Mouse (Mus musculus): ENCODE data around the gene Ankrd2.

Gene Ankrd2

DNA sequence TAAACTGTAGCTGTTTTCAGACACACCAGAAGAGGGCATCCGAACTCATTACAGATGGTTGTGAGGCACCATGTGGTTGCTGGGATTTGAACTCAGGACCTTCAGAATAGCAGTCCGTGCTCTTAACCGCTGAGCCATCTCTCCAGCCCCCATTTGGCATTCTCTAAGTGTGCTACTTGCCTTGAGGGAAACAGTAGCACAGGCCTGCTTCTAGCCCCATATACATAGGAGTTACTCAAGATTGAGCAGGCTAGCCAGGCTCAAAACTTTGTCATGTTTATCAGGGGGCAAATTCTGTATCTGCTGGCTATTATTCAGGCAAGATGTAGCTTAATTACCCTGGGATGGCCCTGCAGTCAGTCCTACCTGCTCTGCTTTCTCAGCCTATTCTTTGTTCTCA is 15.6 kb downstream of the Ankrd2 start:
- peaks cover 23% of the 10 kb centered on the region for H3K4me1 ChIP-seq (replicated peaks; ENCODE audit: low read depth, low read length)
- no peak overlapping the region for H3K4me3 ChIP-seq (replicated peaks; ENCODE audit: low read length)

DNA sequence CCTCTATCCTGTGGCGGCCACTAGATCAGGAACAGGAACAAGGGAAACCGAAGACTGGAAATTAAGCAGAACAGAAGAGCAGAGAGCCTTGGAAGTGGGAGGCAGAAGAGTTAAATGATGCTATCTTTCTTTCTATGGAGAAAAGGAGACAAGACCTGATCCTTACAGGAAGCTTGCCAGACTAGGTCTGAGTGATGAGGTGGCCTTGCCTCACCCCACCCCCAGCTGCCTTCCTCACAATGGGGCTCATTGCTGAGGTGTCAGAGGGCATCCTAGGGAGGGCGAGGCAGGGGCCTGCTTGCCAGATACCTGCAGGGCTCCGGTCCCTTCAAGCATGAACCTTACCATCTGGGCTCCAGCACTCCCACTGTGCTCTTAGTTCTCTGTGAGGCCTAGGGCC is 16.1 kb downstream of the Ankrd2 start, which contains the start of gene 4933411K16Rik:
4933411K16Rik (plus strand) TSS at position 301 of the 400 bp plus-strand sequence.
- Histone ChIP-seq H3K27me3 (ENCODE audit: insufficient read depth, low read length) (peaks cover 17% of the 10 kb centered on the region), H3K4me1 (replicated peaks; ENCODE audit: low read depth, low read length) (peaks cover 21% of the 10 kb centered on the region), H3K36me3 (ENCODE audit: insufficient read depth, low read length) (no peaks in the 10 kb centered on the region), H3K9me3 (ENCODE audit: low read length) (no peaks in the 10 kb centered on the region), H3K4me3 (replicated peaks; ENCODE audit: low read length) (no peak within 1 kb of the TSS)
- TF ChIP-seq POU5F1 (IDR thresholded peaks at IDR 0.05; ENCODE audit: borderline replicate concordance, low read length) (no peak), NANOG (IDR thresholded peaks at IDR 0.05; ENCODE audit: borderline replicate concordance, low read length) (no peak), CTCF (conservative IDR thresholded peaks at IDR 0.05; ENCODE audit: low read length) (no peak)

More for the DNA sequence above, 15.6 kb downstream of the Ankrd2 start:
- TF ChIP-seq CTCF (conservative IDR thresholded peaks at IDR 0.05; ENCODE audit: low read length) (no peak), NANOG (IDR thresholded peaks at IDR 0.05; ENCODE audit: borderline replicate concordance, low read length) (no peak), POU5F1 (IDR thresholded peaks at IDR 0.05; ENCODE audit: borderline replicate concordance, low read length) (no peak)
- Histone ChIP-seq H3K27me3 (ENCODE audit: insufficient read depth, low read length) (peaks cover 19% of the 10 kb centered on the region), H3K36me3 (ENCODE audit: insufficient read depth, low read length) (no peaks in the 10 kb centered on the region), H3K9me3 (ENCODE audit: low read length) (no peaks in the 10 kb centered on the region)

DNA sequence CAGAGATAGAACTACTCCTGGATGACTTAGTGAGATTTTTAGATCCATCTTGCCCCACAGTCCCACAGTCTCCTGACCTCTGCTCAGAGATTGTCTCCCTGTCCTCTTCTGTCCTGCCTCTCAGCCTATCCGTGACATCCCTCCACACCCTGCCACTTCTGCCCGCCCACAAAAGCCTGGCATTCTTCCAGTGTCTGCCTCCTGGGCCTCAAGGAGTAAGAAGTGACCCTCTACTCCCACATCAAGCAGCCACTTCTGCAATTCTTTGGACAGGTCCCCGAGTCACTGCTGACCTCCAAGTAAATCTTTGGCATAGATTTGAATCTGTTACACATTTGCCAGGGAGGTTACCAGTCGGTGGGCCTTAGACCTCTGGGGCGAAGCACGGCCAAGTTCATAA is 18.5 kb downstream of the Ankrd2 start:
- Histone ChIP-seq H3K4me1 (replicated peaks; ENCODE audit: low read depth, low read length) (peaks cover 21% of the 10 kb centered on the region), H3K9me3 (ENCODE audit: low read length) (no peaks in the 10 kb centered on the region), H3K36me3 (ENCODE audit: insufficient read depth, low read length) (no peaks in the 10 kb centered on the region), H3K4me3 (replicated peaks; ENCODE audit: low read length) (no peak overlapping the region), H3K27me3 (ENCODE audit: insufficient read depth, low read length) (peaks cover 6% of the 10 kb centered on the region; the same call in 1 of the 2 replicates)
- TF ChIP-seq NANOG (IDR thresholded peaks at IDR 0.05; ENCODE audit: borderline replicate concordance, low read length) (no peak), CTCF (conservative IDR thresholded peaks at IDR 0.05; ENCODE audit: low read length) (no peak), POU5F1 (IDR thresholded peaks at IDR 0.05; ENCODE audit: borderline replicate concordance, low read length) (no peak)

DNA sequence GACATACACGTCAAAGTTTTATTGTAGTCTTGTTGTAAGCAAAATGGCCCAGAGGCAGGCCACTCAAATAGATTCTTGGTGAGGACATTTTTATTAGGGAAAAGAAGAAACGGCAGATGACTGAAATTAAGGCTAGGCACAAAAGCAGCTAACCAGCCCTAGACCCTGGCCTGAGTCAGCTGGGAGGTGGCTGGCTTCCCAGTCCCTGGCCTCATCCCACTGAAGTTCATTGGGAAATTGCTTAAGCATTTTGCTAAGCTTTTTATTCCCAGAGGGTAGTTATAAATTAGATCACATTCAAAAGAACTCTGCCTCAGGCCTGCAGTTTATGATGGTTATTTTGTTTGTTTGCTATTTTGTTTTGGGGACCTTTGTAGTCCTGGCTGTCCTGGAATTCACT is 20.1 kb downstream of the Ankrd2 start:
- no peaks in the 10 kb centered on the region for H3K36me3 ChIP-seq (ENCODE audit: insufficient read depth, low read length)
- peaks cover 6% of the 10 kb centered on the region; the same call in 1 of the 2 replicates for H3K27me3 ChIP-seq (ENCODE audit: insufficient read depth, low read length)
- peaks cover 29% of the 10 kb centered on the region for H3K4me1 ChIP-seq (replicated peaks; ENCODE audit: low read depth, low read length)
- no peaks in the 10 kb centered on the region for H3K9me3 ChIP-seq (ENCODE audit: low read length)
- H3K4me3 ChIP-seq (replicated peaks; ENCODE audit: low read length): no peak overlapping the region
- no peak for TF ChIP-seq CTCF (conservative IDR thresholded peaks at IDR 0.05; ENCODE audit: low read length)
- TF ChIP-seq NANOG (IDR thresholded peaks at IDR 0.05; ENCODE audit: borderline replicate concordance, low read length): no peak
- TF ChIP-seq POU5F1 (IDR thresholded peaks at IDR 0.05; ENCODE audit: borderline replicate concordance, low read length): no peak

DNA sequence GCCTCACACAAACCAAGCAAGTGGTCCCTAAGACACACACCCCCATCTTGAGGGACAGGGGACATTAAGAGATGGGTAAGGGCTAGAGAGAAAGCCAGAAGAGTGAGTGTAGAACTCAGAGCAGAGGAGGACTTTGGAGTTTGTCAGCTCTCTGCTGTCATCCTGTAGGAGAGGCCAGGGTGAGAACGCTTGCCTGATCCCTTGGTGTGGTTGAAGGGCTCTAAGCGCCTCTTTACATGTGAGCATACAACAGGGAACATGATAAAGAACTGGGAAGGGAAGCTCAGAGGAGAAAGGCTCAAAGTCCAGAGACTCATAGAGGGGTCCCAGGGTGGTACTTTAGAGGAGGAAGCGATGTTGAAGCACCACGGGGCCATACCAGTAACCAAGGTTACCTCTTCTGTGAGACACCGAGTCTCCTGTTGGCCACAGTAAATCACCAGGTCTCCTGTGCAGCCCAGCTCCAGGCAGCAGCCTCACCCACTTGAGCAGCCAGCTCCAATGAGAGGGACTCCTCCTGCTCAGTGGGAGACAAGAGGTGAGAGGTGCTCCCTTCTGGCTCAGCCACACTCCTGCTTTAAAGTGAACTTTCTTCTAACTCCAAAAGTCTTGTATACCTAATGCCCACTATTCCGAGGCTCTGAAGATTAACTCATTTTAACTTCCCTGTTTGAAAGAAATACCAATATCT is 21.1 kb downstream of the Ankrd2 start:
- Histone ChIP-seq H3K9me3 (ENCODE audit: low read length) (no peaks in the 10 kb centered on the region), H3K36me3 (ENCODE audit: insufficient read depth, low read length) (no peaks in the 10 kb centered on the region), H3K4me1 (replicated peaks; ENCODE audit: low read depth, low read length) (peaks cover 23% of the 10 kb centered on the region), H3K4me3 (replicated peaks; ENCODE audit: low read length) (no peak overlapping the region), H3K27me3 (ENCODE audit: insufficient read depth, low read length) (peaks cover 6% of the 10 kb centered on the region; the same call in 1 of the 2 replicates)
- no peak for TF ChIP-seq CTCF (conservative IDR thresholded peaks at IDR 0.05; ENCODE audit: low read length)
- no peak for TF ChIP-seq POU5F1 (IDR thresholded peaks at IDR 0.05; ENCODE audit: borderline replicate concordance, low read length)

DNA sequence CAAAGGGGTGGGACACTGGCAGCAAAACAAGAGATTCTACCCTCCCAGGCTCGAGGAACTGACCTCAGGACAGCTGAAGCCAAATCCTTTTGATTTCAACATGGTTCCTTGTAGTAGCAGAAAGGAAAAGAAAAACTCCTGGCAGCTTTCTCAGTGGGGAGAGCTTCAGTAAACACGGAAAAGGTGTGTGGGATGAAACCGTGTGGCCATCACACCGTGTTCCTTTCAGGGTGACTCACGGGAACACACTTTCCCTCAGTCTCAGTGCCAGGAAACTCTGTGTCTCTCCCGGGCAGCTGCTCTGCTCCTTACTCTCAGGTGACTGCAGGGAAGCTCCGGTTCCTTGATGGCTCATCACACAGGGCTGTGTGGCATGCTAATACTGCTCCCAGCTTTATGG is 22.6 kb downstream of the Ankrd2 start:
- no peak overlapping the region for H3K4me3 ChIP-seq (replicated peaks; ENCODE audit: low read length)

DNA sequence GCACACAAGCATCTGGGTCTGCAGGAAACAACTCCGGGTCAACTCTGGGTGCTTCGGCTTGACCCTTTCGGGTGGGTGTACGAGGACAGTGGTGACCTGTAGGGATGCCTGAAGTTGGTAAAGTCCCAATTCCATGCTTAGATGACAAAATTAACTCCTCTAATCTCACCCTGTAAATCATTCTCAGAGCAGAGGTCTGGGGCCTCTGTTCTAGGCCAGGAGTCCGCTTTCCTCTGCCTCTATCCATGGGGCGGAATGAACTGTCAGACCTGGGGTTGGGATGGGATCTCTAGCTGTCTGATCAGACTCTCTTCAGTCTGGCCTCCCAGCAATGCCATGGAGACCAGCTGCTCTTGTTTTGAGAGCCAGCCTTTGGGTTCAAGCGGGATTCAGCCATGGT is 25.6 kb downstream of the Ankrd2 start:
- TF ChIP-seq NANOG (IDR thresholded peaks at IDR 0.05; ENCODE audit: borderline replicate concordance, low read length): no peak
- TF ChIP-seq CTCF (conservative IDR thresholded peaks at IDR 0.05; ENCODE audit: low read length): no peak
- TF ChIP-seq POU5F1 (IDR thresholded peaks at IDR 0.05; ENCODE audit: borderline replicate concordance, low read length): no peak
- Histone ChIP-seq H3K4me1 (replicated peaks; ENCODE audit: low read depth, low read length) (peaks cover 7% of the 10 kb centered on the region), H3K27me3 (ENCODE audit: insufficient read depth, low read length) (peaks cover 6% of the 10 kb centered on the region; the same call in 1 of the 2 replicates)

More for the DNA sequence above, 22.6 kb downstream of the Ankrd2 start:
- TF ChIP-seq POU5F1 (IDR thresholded peaks at IDR 0.05; ENCODE audit: borderline replicate concordance, low read length) (no peak), NANOG (IDR thresholded peaks at IDR 0.05; ENCODE audit: borderline replicate concordance, low read length) (no peak), CTCF (conservative IDR thresholded peaks at IDR 0.05; ENCODE audit: low read length) (no peak)
- H3K4me1 ChIP-seq (replicated peaks; ENCODE audit: low read depth, low read length): peaks cover 8% of the 10 kb centered on the region
- no peaks in the 10 kb centered on the region for H3K36me3 ChIP-seq (ENCODE audit: insufficient read depth, low read length)
- H3K9me3 ChIP-seq (ENCODE audit: low read length): no peaks in the 10 kb centered on the region
- H3K27me3 ChIP-seq (ENCODE audit: insufficient read depth, low read length): peaks cover 6% of the 10 kb centered on the region; the same call in 1 of the 2 replicates

DNA sequence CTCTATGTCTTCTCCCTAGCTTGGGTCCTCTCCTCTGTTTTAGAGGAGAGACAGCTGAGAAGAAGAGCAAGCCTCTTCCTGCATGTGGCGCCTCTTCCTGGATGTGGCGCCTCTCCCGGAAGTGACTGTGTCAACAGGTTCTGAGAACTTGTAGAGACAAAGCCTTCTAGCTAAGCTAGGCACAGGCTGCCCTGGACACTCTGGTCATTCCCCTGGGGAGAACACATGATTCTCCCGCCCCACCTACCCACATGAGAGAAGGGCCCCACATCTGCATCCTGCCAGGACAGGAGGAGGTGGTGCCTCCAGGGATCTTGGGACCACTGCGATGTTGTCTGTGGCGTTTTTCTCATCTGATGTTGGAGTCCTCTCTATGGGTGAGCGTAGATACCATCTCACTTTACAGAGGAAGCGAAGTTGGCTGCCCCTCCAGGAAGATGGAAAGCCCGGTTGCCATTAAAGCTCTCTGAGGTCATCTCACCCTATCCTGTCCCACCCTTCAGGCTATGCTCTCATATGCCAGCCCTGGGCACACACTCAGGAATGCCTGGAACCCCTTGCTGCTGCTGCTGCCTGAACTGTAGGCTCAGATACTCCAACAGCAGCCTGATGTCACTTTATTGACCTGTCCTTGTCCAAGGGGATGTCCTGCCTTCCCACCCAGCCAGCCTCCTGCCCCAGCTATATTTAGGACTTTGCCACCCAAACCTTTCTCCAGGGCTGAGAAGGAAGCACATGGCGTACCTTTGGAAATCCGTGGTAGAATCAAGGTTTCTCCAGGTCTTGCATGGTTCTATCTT is 32.8 kb downstream of the Ankrd2 start:
- no peak for TF ChIP-seq POU5F1 (IDR thresholded peaks at IDR 0.05; ENCODE audit: borderline replicate concordance, low read length)
- no peak for TF ChIP-seq NANOG (IDR thresholded peaks at IDR 0.05; ENCODE audit: borderline replicate concordance, low read length)
- TF ChIP-seq CTCF (conservative IDR thresholded peaks at IDR 0.05; ENCODE audit: low read length): no peak
- no peak overlapping the region for H3K4me3 ChIP-seq (replicated peaks; ENCODE audit: low read length)
- no peaks in the 10 kb centered on the region for H3K9me3 ChIP-seq (ENCODE audit: low read length)

More for the DNA sequence above, 25.6 kb downstream of the Ankrd2 start:
- no peaks in the 10 kb centered on the region for H3K9me3 ChIP-seq (ENCODE audit: low read length)
- no peak overlapping the region for H3K4me3 ChIP-seq (replicated peaks; ENCODE audit: low read length)
- H3K36me3 ChIP-seq (ENCODE audit: insufficient read depth, low read length): no peaks in the 10 kb centered on the region

More for the DNA sequence above, 32.8 kb downstream of the Ankrd2 start:
- Histone ChIP-seq H3K27me3 (ENCODE audit: insufficient read depth, low read length) (no peaks in the 10 kb centered on the region), H3K36me3 (ENCODE audit: insufficient read depth, low read length) (no peaks in the 10 kb centered on the region), H3K4me1 (replicated peaks; ENCODE audit: low read depth, low read length) (peaks cover 28% of the 10 kb centered on the region)

Measured in E14TG2a.4 (cell line).